Mouse (Mus musculus): ENCODE measurements around the gene Slc25a41. TPM values are rescaled to one million over a fixed set of nuclear protein-coding genes. Genes with fewer than 3 reads are reported as not detected.

Gene Slc25a41
- polyA plus RNA-seq, 1 experiment = not detected

DNA sequence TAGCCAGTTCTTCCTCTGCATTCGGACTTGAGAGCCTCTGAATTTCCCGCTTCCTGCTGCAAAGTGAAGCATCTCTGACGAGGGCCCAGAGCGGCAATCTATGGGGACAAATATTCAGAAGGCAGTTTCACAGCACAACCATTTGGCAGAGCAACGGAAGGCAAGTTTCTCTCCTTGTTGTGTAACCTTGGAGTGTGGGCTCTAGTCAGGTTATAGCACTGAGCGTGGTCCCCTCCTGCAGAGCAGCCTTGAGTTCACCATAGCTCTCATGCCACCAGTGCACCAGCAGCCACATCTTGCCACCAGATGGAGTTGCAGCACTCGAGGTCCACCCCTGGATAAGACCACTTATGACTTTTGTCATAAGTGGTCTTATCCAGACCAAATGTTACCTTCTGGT is 53.0 kb downstream of the Slc25a41 start:
- no peak for TF ChIP-seq POLR2A (IDR thresholded peaks at IDR 0.05; ENCODE audit: borderline replicate concordance, extremely low read depth, low read depth, low read length)
- no peak for TF ChIP-seq CTCF (IDR thresholded peaks at IDR 0.05; ENCODE audit: insufficient read depth, low read length)
- 74% methylated on average over 7 of the region's 7 CpGs for whole genome bisulfite sequencing
- Histone ChIP-seq H3K4me3 (replicated peaks; ENCODE audit: extremely low read depth, low read depth, low read length) (no peak overlapping the region), H3K4me1 (ENCODE audit: control insufficient read depth, insufficient read depth, low read length) (peaks cover 6% of the 10 kb centered on the region)
- DNase-seq = no peak

DNA sequence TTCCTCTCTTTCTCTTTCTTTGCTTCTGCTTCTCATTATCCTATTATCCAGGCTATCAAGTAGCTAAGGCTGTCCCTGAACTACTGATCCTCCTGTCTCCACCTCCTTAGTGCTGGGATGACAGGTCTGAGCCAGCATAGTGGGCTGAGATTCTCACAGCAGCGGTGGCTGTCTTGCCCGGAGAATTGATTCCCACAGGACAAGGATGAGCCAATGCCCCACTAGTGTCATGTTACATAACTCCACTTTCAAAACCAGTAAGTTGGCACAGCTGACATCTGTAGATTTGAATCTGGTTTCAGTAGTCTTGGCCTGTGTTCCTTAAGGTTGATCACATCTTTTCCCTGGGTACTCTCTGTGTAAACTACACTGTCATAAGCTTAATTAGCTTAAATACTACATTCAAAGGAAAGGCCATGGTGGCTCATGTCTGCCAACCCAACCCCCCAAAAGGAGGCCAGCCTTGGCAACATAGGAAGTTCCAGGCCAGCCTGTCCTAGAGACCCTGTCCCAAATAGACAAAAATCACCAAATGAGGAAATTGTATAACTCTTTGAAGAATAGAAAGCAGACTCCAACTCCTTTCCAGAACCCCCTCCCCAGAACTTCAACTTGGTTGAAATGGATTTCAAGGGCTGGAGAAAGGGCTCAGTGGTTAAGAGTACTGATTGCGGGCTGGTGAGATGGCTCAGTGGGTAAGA is 55.2 kb downstream of the Slc25a41 start:
- TF ChIP-seq POLR2A (IDR thresholded peaks at IDR 0.05; ENCODE audit: borderline replicate concordance, extremely low read depth, low read depth, low read length) = no peak
- no peak for TF ChIP-seq CTCF (IDR thresholded peaks at IDR 0.05; ENCODE audit: insufficient read depth, low read length)
- DNase-seq = no peak
- H3K4me3 ChIP-seq (replicated peaks; ENCODE audit: extremely low read depth, low read depth, low read length) = no peak overlapping the region
- peaks cover 6% of the 10 kb centered on the region for H3K4me1 ChIP-seq (ENCODE audit: control insufficient read depth, insufficient read depth, low read length)
- WGBS = 81% methylated on average over 3 of the region's 3 CpGs

DNA sequence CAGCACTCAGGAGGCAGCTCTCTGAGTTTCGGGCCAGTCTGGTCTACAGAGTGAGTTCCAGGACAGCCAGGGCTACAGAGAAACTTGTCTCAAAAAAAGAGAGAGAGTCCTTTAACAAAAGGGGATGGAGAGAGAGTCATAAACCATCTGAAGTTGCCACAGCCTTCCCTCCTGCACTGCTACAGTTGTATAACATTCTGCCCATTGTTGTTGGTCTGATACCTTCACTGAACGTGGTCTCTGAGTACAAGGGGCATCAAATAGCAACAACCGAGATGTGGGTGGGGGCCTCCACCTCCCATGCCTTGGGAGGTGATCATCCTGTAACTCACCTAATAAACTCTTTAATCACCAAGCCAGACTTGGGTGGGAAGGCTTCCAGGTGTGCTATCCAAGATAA is 55.8 kb downstream of the Slc25a41 start:
- no peak for DNase-seq
- WGBS = 76% methylated on average over 3 of the region's 3 CpGs
- no peak for TF ChIP-seq POLR2A (IDR thresholded peaks at IDR 0.05; ENCODE audit: borderline replicate concordance, extremely low read depth, low read depth, low read length)
- no peak for TF ChIP-seq CTCF (IDR thresholded peaks at IDR 0.05; ENCODE audit: insufficient read depth, low read length)
- no peaks in the 10 kb centered on the region; the same call in 1 of the 2 replicates for H3K4me1 ChIP-seq (ENCODE audit: control insufficient read depth, insufficient read depth, low read length)
- no peak overlapping the region for H3K4me3 ChIP-seq (replicated peaks; ENCODE audit: extremely low read depth, low read depth, low read length)

DNA sequence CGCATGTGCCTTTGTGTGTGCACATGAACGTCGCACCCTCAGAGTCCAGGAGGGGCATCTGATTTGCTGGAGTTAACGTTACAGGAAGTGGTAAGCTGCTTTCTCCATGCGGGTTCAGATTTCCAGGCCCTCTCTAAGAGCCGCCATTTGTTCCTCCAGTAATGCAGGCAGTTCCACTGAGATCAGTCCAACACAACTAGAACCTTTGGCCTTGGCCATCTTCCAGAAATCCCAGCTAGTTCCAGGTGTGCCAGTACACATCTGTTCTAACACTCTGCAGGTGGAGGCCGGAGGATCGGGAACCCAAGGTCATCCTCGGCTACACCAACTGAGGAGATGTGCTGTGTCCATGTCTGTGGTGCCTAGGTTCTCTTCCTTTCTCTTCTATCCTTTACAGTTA is 56.6 kb downstream of the Slc25a41 start:
- 76% methylated on average over 9 of the region's 9 CpGs for WGBS

More for the DNA sequence above, 56.6 kb downstream of the Slc25a41 start:
- Histone ChIP-seq H3K4me1 (ENCODE audit: control insufficient read depth, insufficient read depth, low read length) (no peaks in the 10 kb centered on the region), H3K4me3 (replicated peaks; ENCODE audit: extremely low read depth, low read depth, low read length) (no peak overlapping the region)
- no peak for DNase-seq
- no peak for TF ChIP-seq CTCF (IDR thresholded peaks at IDR 0.05; ENCODE audit: insufficient read depth, low read length)
- no peak for TF ChIP-seq POLR2A (IDR thresholded peaks at IDR 0.05; ENCODE audit: borderline replicate concordance, extremely low read depth, low read depth, low read length)

Other genes with a start within 250 kb of the Slc25a41 start
- 24.1 and 27.2 TPM in 2 replicates for gene Rfx2, start 210.6 kb downstream of the Slc25a41 start, polyA plus RNA-seq (2012; rRNA removed)
- gene Acsbg2, start 167.2 kb downstream of the Slc25a41 start, polyA plus RNA-seq (2012; rRNA removed) = not detected in 2 replicates
- gene 1700061G19Rik, start 166.2 kb downstream of the Slc25a41 start, polyA plus RNA-seq (2012; rRNA removed) = 0.11 and 0.19 TPM in 2 replicates
- 58.2 and 59.4 TPM in 2 replicates for gene Mllt1, start 106.2 kb downstream of the Slc25a41 start, polyA plus RNA-seq (2012; rRNA removed)
- 0.25 and 6.2 TPM in 2 replicates for gene Acer1, start 59.5 kb downstream of the Slc25a41 start, polyA plus RNA-seq (2012; rRNA removed)
- 103 and 108 TPM in 2 replicates for gene Clpp, start 51.3 kb downstream of the Slc25a41 start, polyA plus RNA-seq (2012; rRNA removed)
- 24.1 and 26.0 TPM in 2 replicates for gene Alkbh7, start 44.3 kb downstream of the Slc25a41 start, polyA plus RNA-seq (2012; rRNA removed)
- gene Pspn, start 41.6 kb downstream of the Slc25a41 start, polyA plus RNA-seq (2012; rRNA removed) = not detected in 2 replicates
- gene Gtf2f1, start 30.4 kb downstream of the Slc25a41 start, polyA plus RNA-seq (2012; rRNA removed) = 22.3 and 23.4 TPM in 2 replicates
- 0.13 and 0.16 TPM in 2 replicates for gene Gm17949, start 30.2 kb downstream of the Slc25a41 start, polyA plus RNA-seq (2012; rRNA removed)
- gene Khsrp, start 10.1 kb downstream of the Slc25a41 start, polyA plus RNA-seq (2012; rRNA removed) = 75.8 and 80.7 TPM in 2 replicates
- 75.5 and 89.4 TPM in 2 replicates for gene Crb3, start 17.5 kb upstream of the Slc25a41 start, polyA plus RNA-seq (2012; rRNA removed)
- 44.0 and 51.8 TPM in 2 replicates for gene Slc25a23, start 18.2 kb upstream of the Slc25a41 start, polyA plus RNA-seq (2012; rRNA removed)
- gene Dennd1c, start 36.9 kb upstream of the Slc25a41 start, polyA plus RNA-seq (2012; rRNA removed) = 12.1 and 18.1 TPM in 2 replicates
- gene Tubb4a, start 46.1 kb upstream of the Slc25a41 start, polyA plus RNA-seq (2012; rRNA removed) = 34.2 and 37.7 TPM in 2 replicates
- gene Tnfsf9, start 63.7 kb upstream of the Slc25a41 start, polyA plus RNA-seq (2012; rRNA removed) = 5.3 and 7.9 TPM in 2 replicates
- not detected in 2 replicates for gene Cd70, start 108.1 kb upstream of the Slc25a41 start, polyA plus RNA-seq (2012; rRNA removed)
- 1.8 and 1.9 TPM in 2 replicates for gene Tnfsf14, start 152.5 kb upstream of the Slc25a41 start, polyA plus RNA-seq (2012; rRNA removed)
- gene C3, start 186.5 kb upstream of the Slc25a41 start, polyA plus RNA-seq (2012; rRNA removed) = 254 and 275 TPM in 2 replicates
- 62.1 and 68.2 TPM in 2 replicates for gene Gpr108, start 206.8 kb upstream of the Slc25a41 start, polyA plus RNA-seq (2012; rRNA removed)
- gene Trip10, start 207.8 kb upstream of the Slc25a41 start, polyA plus RNA-seq (2012; rRNA removed) = 43.0 and 50.7 TPM in 2 replicates
- gene Vav1, start 237.4 kb upstream of the Slc25a41 start, polyA plus RNA-seq (2012; rRNA removed) = 8.2 and 12.3 TPM in 2 replicates

Measured in lung, adult 2 months (tissue).